14 mouse cellular contexts compared by ENCODE assay signal in genomic region chr1:41811130-41811529, GRCm38 (mm10).
DNase-seq lines count a peak whose midpoint lies in the region; ATAC-seq and TF ChIP-seq lines count a peak whose summit lies in the region.
"Had no signal": no experiment of that assay in that cellular context is flagged by ENCODE, and none has a peak within 500 bp of the region (broad histone marks: within the 10 kb centered on the region; RNA-seq: fewer than 3 reads in every experiment).

No protein-coding gene starts in this region.

- DNase-seq in kidney, adult 2 months, result no peak
- DNase-seq in forebrain, embryonic 11.5 days (ENCODE audit: low spot score), result no peak
- DNase-seq in left cerebral cortex, postnatal 14 days (ENCODE audit: low spot score in 2 of 2), result no peak
- DNase-seq in lung, postnatal 0 days (ENCODE audit: low spot score), result no peak
- DNase-seq: adrenal gland, postnatal 25 days; heart, adult 2 months; heart, postnatal 14 days; kidney, adult 11 months; kidney, postnatal 36 days had no signal

- H3K27ac ChIP-seq in kidney, embryonic 16.5 days (ENCODE audit: low read length), result no peak overlapping the region
- no peak overlapping the region for H3K27ac ChIP-seq in kidney, adult 2 months (ENCODE audit: insufficient read depth, low read depth, low read length)
- peak overlapping the region; percentile 74; the same call in 1 of the 2 replicates for H3K27ac ChIP-seq in forebrain, embryonic 11.5 days (ENCODE audit: low read depth, low read length)
- H3K27ac ChIP-seq in limb, embryonic 13.5 days, result no peak overlapping the region
- peak overlapping the region; percentile 68 for H3K27ac ChIP-seq in neural tube, embryonic 13.5 days (replicated peaks)
- H3K27ac ChIP-seq in lung, postnatal 0 days (ENCODE audit: low read length), result no peak overlapping the region
- H3K27ac ChIP-seq: heart, adult 2 months had no signal

- intact Hi-C loops in left cerebral cortex, postnatal 14 days (cut with DNase I), result loop anchor here (5.0 to 10.0 kb wide), 6 partner anchors 81 to 901 kb away; no protein-coding TSS in a partner anchor

- TF ChIP-seq POLR2A in kidney, adult 2 months (IDR thresholded peaks at IDR 0.05; ENCODE audit: low read depth, low read length), result no peak

- H3K36me3 ChIP-seq in kidney, embryonic 16.5 days (ENCODE audit: insufficient read depth, low read length), result no peaks in the 10 kb centered on the region
- H3K36me3 ChIP-seq in kidney, adult 2 months (ENCODE audit: control insufficient read depth, insufficient read depth, low read length), result no peaks in the 10 kb centered on the region
- no peaks in the 10 kb centered on the region for H3K36me3 ChIP-seq in forebrain, embryonic 11.5 days (ENCODE audit: control insufficient read depth, insufficient read depth, low read length)
- no peaks in the 10 kb centered on the region for H3K36me3 ChIP-seq in limb, embryonic 13.5 days
- no peaks in the 10 kb centered on the region for H3K36me3 ChIP-seq in neural tube, embryonic 13.5 days
- no peaks in the 10 kb centered on the region for H3K36me3 ChIP-seq in lung, postnatal 0 days (ENCODE audit: insufficient read depth, low read length)

- TF ChIP-seq CTCF in kidney, adult 2 months (conservative IDR thresholded peaks at IDR 0.05; ENCODE audit: insufficient read depth, insufficient read length, low read depth, low read length), result no peak
- TF ChIP-seq CTCF in lung, postnatal 0 days (IDR thresholded peaks at IDR 0.05), result no peak

- H3K27me3 ChIP-seq in kidney, embryonic 16.5 days (ENCODE audit: insufficient read depth, low read length), result no peaks in the 10 kb centered on the region; the same call in 1 of the 2 replicates
- no peaks in the 10 kb centered on the region for H3K27me3 ChIP-seq in kidney, adult 2 months (replicated peaks; ENCODE audit: control insufficient read depth, insufficient read depth, low read length)
- H3K27me3 ChIP-seq in forebrain, embryonic 11.5 days (ENCODE audit: control insufficient read depth, insufficient read depth, low read length), result no peaks in the 10 kb centered on the region
- H3K27me3 ChIP-seq in limb, embryonic 13.5 days, result no peaks in the 10 kb centered on the region
- H3K27me3 ChIP-seq in neural tube, embryonic 13.5 days, result no peaks in the 10 kb centered on the region
- no peaks in the 10 kb centered on the region for H3K27me3 ChIP-seq in lung, postnatal 0 days (replicated peaks; ENCODE audit: insufficient read depth, low read length)

- no peak overlapping the region for H3K4me3 ChIP-seq in kidney, embryonic 16.5 days (ENCODE audit: low read length)
- no peak overlapping the region for H3K4me3 ChIP-seq in kidney, adult 2 months (ENCODE audit: insufficient read depth, low read depth, low read length)
- H3K4me3 ChIP-seq in forebrain, embryonic 11.5 days (ENCODE audit: low read depth, low read length), result no peak overlapping the region
- 0 out of 2 replicates have a peak overlapping the region, but pooled peaks have one; percentile 28 for H3K4me3 ChIP-seq in limb, embryonic 13.5 days
- H3K4me3 ChIP-seq in neural tube, embryonic 13.5 days, result no peak overlapping the region
- H3K4me3 ChIP-seq in lung, postnatal 0 days (ENCODE audit: low read depth, low read length), result no peak overlapping the region
- H3K4me3 ChIP-seq: erythroblast, embryonic 14.5 days; heart, adult 2 months had no signal

- no peak for TF ChIP-seq EP300 in lung, postnatal 0 days (IDR thresholded peaks at IDR 0.05)

- no peaks in the 10 kb centered on the region for H3K9me3 ChIP-seq in kidney, embryonic 16.5 days (ENCODE audit: low read length)
- H3K9me3 ChIP-seq in forebrain, embryonic 11.5 days (ENCODE audit: control insufficient read depth, low read length), result no peaks in the 10 kb centered on the region
- H3K9me3 ChIP-seq in limb, embryonic 13.5 days, result no peaks in the 10 kb centered on the region
- H3K9me3 ChIP-seq in neural tube, embryonic 13.5 days, result no peaks in the 10 kb centered on the region
- no peaks in the 10 kb centered on the region for H3K9me3 ChIP-seq in lung, postnatal 0 days (ENCODE audit: low read length)

- 0 out of 2 replicates have a peak, but pooled peaks cover 2% of the 10 kb centered on the region for H3K4me1 ChIP-seq in kidney, embryonic 16.5 days (ENCODE audit: insufficient read depth, low read length)
- H3K4me1 ChIP-seq in kidney, adult 2 months (ENCODE audit: control insufficient read depth, insufficient read depth, low read length), result no peaks in the 10 kb centered on the region; the same call in 1 of the 2 replicates
- H3K4me1 ChIP-seq in forebrain, embryonic 11.5 days (replicated peaks; ENCODE audit: control insufficient read depth, insufficient read depth, low read length), result peaks cover 9% of the 10 kb centered on the region; the same call in 1 of the 2 replicates
- H3K4me1 ChIP-seq in limb, embryonic 13.5 days, result peaks cover 6% of the 10 kb centered on the region; the same call in 1 of the 2 replicates
- H3K4me1 ChIP-seq in neural tube, embryonic 13.5 days (replicated peaks), result peaks cover 43% of the 10 kb centered on the region
- H3K4me1 ChIP-seq in lung, postnatal 0 days (ENCODE audit: insufficient read depth, low read depth, low read length), result no peaks in the 10 kb centered on the region

- ATAC-seq in kidney, embryonic 16.5 days (ENCODE audit: low FRiP score, low TSS enrichment), result no peak
- no peak for ATAC-seq in forebrain, embryonic 11.5 days (replicated peaks; ENCODE audit: low FRiP score)
- no peak for ATAC-seq in limb, embryonic 13.5 days (ENCODE audit: low FRiP score, low read depth)
- peak; percentile 64 for ATAC-seq in neural tube, embryonic 13.5 days (ENCODE audit: low read depth)
- ATAC-seq in lung, postnatal 0 days, result no peak

- 75% methylated on average over 3 of the region's 3 CpGs for WGBS in kidney, embryonic 16.5 days
- WGBS in kidney, adult 2 months, result 83% methylated on average over 3 of the region's 3 CpGs
- 63% methylated on average over 3 of the region's 3 CpGs for WGBS in forebrain, embryonic 11.5 days
- 62% methylated on average over 3 of the region's 3 CpGs for WGBS in limb, embryonic 13.5 days
- WGBS in neural tube, embryonic 13.5 days, result 40% methylated on average over 3 of the region's 3 CpGs
- WGBS in lung, postnatal 0 days, result 81% methylated on average over 3 of the region's 3 CpGs

- peak overlapping the region; percentile 43; the same call in 1 of the 2 replicates for H3K4me2 ChIP-seq in kidney, embryonic 16.5 days (replicated peaks; ENCODE audit: low read depth, low read length)
- no peak overlapping the region for H3K4me2 ChIP-seq in forebrain, embryonic 11.5 days (ENCODE audit: low read depth, low read length, severe bottlenecking)
- H3K4me2 ChIP-seq in limb, embryonic 13.5 days (replicated peaks), result peak overlapping the region; percentile 58
- peak overlapping the region; percentile 51 for H3K4me2 ChIP-seq in neural tube, embryonic 13.5 days
- H3K4me2 ChIP-seq in lung, postnatal 0 days (replicated peaks; ENCODE audit: low read depth, low read length), result no peak overlapping the region
- H3K4me2 ChIP-seq: liver, embryonic 11.5 days had no signal

- no peak overlapping the region for H3K9ac ChIP-seq in kidney, embryonic 16.5 days (replicated peaks; ENCODE audit: low read length)
- no peak overlapping the region for H3K9ac ChIP-seq in forebrain, embryonic 11.5 days (ENCODE audit: low read length)
- no peak overlapping the region for H3K9ac ChIP-seq in limb, embryonic 13.5 days
- H3K9ac ChIP-seq in neural tube, embryonic 13.5 days, result no peak overlapping the region
- no peak overlapping the region for H3K9ac ChIP-seq in lung, postnatal 0 days (replicated peaks; ENCODE audit: low read depth)

Comparison
In these comparisons a context has a peak if more than half of its experiments do, and no peak if none do; other contexts are left out.
1. H3K27ac ChIP-seq: peak in forebrain, embryonic 11.5 days (single experiment) and neural tube, embryonic 13.5 days (single experiment); none in kidney, embryonic 16.5 days (single experiment), kidney, adult 2 months (single experiment), limb, embryonic 13.5 days (single experiment) and lung, postnatal 0 days (single experiment).
2. H3K4me2 ChIP-seq: peak in kidney, embryonic 16.5 days (single experiment), limb, embryonic 13.5 days (single experiment) and neural tube, embryonic 13.5 days (single experiment); none in forebrain, embryonic 11.5 days (single experiment) and lung, postnatal 0 days (single experiment).